Mouse (Mus musculus): ENCODE results near the gene Tmem185a. TPM values are rescaled to one million over a fixed set of nuclear protein-coding genes. Genes with fewer than 3 reads are reported as not detected.
A peak's percentile ranks its signal among the peaks of the same experiment; 100 is the strongest.
"Not testable (repeated sequence)": the region's sequence is repeated elsewhere in the genome, so short reads cannot be mapped to it uniquely, and the experiment has no call there.

The Tmem185a gene
- 40.1 and 40.2 TPM in 2 replicates for polyA plus RNA-seq (2014; fragmentation: Nextera tagmentation; extraction: Ambion mirVana)

- 15% methylated on average over 36 of the region's 42 CpGs for WGBS
- H3K4me1 ChIP-seq (ENCODE audit: control insufficient read depth, insufficient read depth, low read length): no peaks in the 10 kb centered on the region
- no peaks in the 10 kb centered on the region for H3K9me3 ChIP-seq (ENCODE audit: control insufficient read depth, low read length)
- H3K9ac ChIP-seq (ENCODE audit: low read length): peak within 1 kb of the TSS; percentile 60
- peak; percentile 87 for ATAC-seq (ENCODE audit: insufficient number of reproducible peaks, low FRiP score, low TSS enrichment, low read depth)
- H3K27me3 ChIP-seq (ENCODE audit: control insufficient read depth, insufficient read depth, low read length): no peaks in the 10 kb centered on the region
- peak within 1 kb of the TSS; percentile 50 for H3K4me2 ChIP-seq (ENCODE audit: low read depth, severe bottlenecking)
- DNase-seq (ENCODE audit: low spot score): peak; percentile 82
- H3K36me3 ChIP-seq (ENCODE audit: control insufficient read depth, insufficient read depth, low read length): no peaks in the 10 kb centered on the region
- peak within 1 kb of the TSS; percentile 49 for H3K4me3 ChIP-seq (ENCODE audit: low read depth, low read length)
- no peak within 1 kb of the TSS for H3K27ac ChIP-seq (replicated peaks; ENCODE audit: low read depth, low read length)
Observed at GRCm38 (mm10) chrX:70476792-70477776, at the start of gene Tmem185a. TSS of gene Tmem185a (minus strand) at chrX:70477180.

- DNase-seq (ENCODE audit: low spot score); H3K4me1 ChIP-seq (ENCODE audit: control insufficient read depth, insufficient read depth, low read length); H3K9ac ChIP-seq (ENCODE audit: low read length); H3K27ac ChIP-seq (replicated peaks; ENCODE audit: low read depth, low read length); H3K4me3 ChIP-seq (ENCODE audit: low read depth, low read length); H3K27me3 ChIP-seq (ENCODE audit: control insufficient read depth, insufficient read depth, low read length); ATAC-seq (ENCODE audit: insufficient number of reproducible peaks, low FRiP score, low TSS enrichment, low read depth); H3K9me3 ChIP-seq (ENCODE audit: control insufficient read depth, low read length); H3K4me2 ChIP-seq (ENCODE audit: low read depth, severe bottlenecking); H3K36me3 ChIP-seq (ENCODE audit: control insufficient read depth, insufficient read depth, low read length): not testable (repeated sequence)
- 86% methylated on average over 3 of the region's 3 CpGs for WGBS
Observed at GRCm38 (mm10) chrX:70514413-70514812, 37.4 kb upstream of the Tmem185a start.

- H3K27me3 ChIP-seq (ENCODE audit: control insufficient read depth, insufficient read depth, low read length); H3K4me2 ChIP-seq (ENCODE audit: low read depth, severe bottlenecking); DNase-seq (ENCODE audit: low spot score); H3K9me3 ChIP-seq (ENCODE audit: control insufficient read depth, low read length); H3K4me1 ChIP-seq (ENCODE audit: control insufficient read depth, insufficient read depth, low read length); H3K9ac ChIP-seq (ENCODE audit: low read length); H3K4me3 ChIP-seq (ENCODE audit: low read depth, low read length); H3K36me3 ChIP-seq (ENCODE audit: control insufficient read depth, insufficient read depth, low read length); H3K27ac ChIP-seq (replicated peaks; ENCODE audit: low read depth, low read length); ATAC-seq (ENCODE audit: insufficient number of reproducible peaks, low FRiP score, low TSS enrichment, low read depth): not testable (repeated sequence)
- WGBS: no CpG with 5 or more reads among the region's 1 CpGs
Observed at GRCm38 (mm10) chrX:70487328-70487727, 10.3 kb upstream of the Tmem185a start.

DNA sequence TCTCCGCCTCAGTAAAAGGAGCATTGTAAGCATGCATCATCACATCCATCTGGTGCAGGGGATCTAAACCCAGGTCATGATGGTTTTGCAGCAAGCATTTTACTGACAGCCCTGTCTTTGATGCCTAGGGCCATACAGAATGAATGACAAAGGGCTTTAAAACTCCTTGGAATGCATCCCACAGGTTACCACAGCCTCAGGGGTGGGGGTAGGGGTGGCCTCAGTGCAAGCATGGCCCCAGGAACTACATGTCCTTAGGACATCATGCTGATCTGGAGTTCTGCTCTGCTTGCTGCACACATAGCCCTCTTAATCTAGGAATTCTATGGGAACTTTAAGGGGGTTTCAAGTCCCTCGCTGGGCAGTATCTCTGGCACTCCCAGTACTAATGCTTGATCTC lies 5.2 kb upstream of the Tmem185a start:
- no peaks in the 10 kb centered on the region for H3K4me1 ChIP-seq (ENCODE audit: control insufficient read depth, insufficient read depth, low read length)

DNA sequence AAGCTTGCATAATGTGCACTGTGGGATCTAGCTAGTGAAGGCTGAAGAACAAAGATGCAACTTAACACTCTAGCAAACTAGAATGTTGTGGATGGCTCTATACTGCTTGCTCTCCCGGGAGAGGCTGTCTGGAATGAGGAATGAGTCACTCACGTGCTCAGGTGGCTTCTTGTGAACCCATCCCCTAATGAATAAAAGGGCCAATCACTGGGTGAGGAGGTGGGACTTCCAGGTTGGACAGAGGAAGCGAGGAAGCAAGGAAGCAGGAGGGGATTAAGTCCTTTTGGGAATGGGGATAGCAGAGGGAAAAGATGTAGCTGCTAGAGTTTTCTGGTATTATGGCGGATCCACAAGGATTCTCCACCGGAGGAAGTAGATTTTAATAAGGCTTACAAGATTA lies 1.7 kb upstream of the Tmem185a start:
- Histone ChIP-seq H3K27ac (replicated peaks; ENCODE audit: low read depth, low read length) (no peak overlapping the region), H3K9ac (ENCODE audit: low read length) (no peak overlapping the region), H3K27me3 (ENCODE audit: control insufficient read depth, insufficient read depth, low read length) (no peaks in the 10 kb centered on the region), H3K36me3 (ENCODE audit: control insufficient read depth, insufficient read depth, low read length) (no peaks in the 10 kb centered on the region), H3K4me2 (ENCODE audit: low read depth, severe bottlenecking) (no peak overlapping the region), H3K4me3 (ENCODE audit: low read depth, low read length) (no peak overlapping the region), H3K4me1 (ENCODE audit: control insufficient read depth, insufficient read depth, low read length) (no peaks in the 10 kb centered on the region), H3K9me3 (ENCODE audit: control insufficient read depth, low read length) (no peaks in the 10 kb centered on the region)
- 57% methylated on average over 5 of the region's 5 CpGs for WGBS
- ATAC-seq (ENCODE audit: insufficient number of reproducible peaks, low FRiP score, low TSS enrichment, low read depth): no peak
- DNase-seq (ENCODE audit: low spot score): no peak

More for the DNA sequence above, 5.2 kb upstream of the Tmem185a start:
- ATAC-seq (ENCODE audit: insufficient number of reproducible peaks, low FRiP score, low TSS enrichment, low read depth) (no peak), DNase-seq (ENCODE audit: low spot score) (no peak)
- Histone ChIP-seq H3K27me3 (ENCODE audit: control insufficient read depth, insufficient read depth, low read length) (no peaks in the 10 kb centered on the region), H3K4me2 (ENCODE audit: low read depth, severe bottlenecking) (no peak overlapping the region), H3K9ac (ENCODE audit: low read length) (no peak overlapping the region), H3K27ac (replicated peaks; ENCODE audit: low read depth, low read length) (no peak overlapping the region), H3K4me3 (ENCODE audit: low read depth, low read length) (no peak overlapping the region), H3K36me3 (ENCODE audit: control insufficient read depth, insufficient read depth, low read length) (no peaks in the 10 kb centered on the region), H3K9me3 (ENCODE audit: control insufficient read depth, low read length) (no peaks in the 10 kb centered on the region)
- 51% methylated on average over 2 of the region's 2 CpGs for WGBS

- Histone ChIP-seq H3K4me3 (ENCODE audit: low read depth, low read length) (no peak overlapping the region), H3K36me3 (ENCODE audit: control insufficient read depth, insufficient read depth, low read length) (no peaks in the 10 kb centered on the region), H3K27me3 (ENCODE audit: control insufficient read depth, insufficient read depth, low read length) (no peaks in the 10 kb centered on the region), H3K4me2 (ENCODE audit: low read depth, severe bottlenecking) (no peak overlapping the region; the same call in 1 of the 2 replicates), H3K27ac (replicated peaks; ENCODE audit: low read depth, low read length) (no peak overlapping the region), H3K9me3 (ENCODE audit: control insufficient read depth, low read length) (no peaks in the 10 kb centered on the region), H3K9ac (ENCODE audit: low read length) (no peak overlapping the region), H3K4me1 (ENCODE audit: control insufficient read depth, insufficient read depth, low read length) (no peaks in the 10 kb centered on the region)
- no peak for ATAC-seq (ENCODE audit: insufficient number of reproducible peaks, low FRiP score, low TSS enrichment, low read depth)
- no peak for DNase-seq (ENCODE audit: low spot score)
- WGBS: 81% methylated on average over 3 of the region's 3 CpGs
Observed at GRCm38 (mm10) chrX:70475215-70475765, 1.7 kb downstream of the Tmem185a start.

- Histone ChIP-seq H3K4me3 (ENCODE audit: low read depth, low read length) (no peak overlapping the region), H3K27me3 (ENCODE audit: control insufficient read depth, insufficient read depth, low read length) (no peaks in the 10 kb centered on the region), H3K9me3 (ENCODE audit: control insufficient read depth, low read length) (no peaks in the 10 kb centered on the region), H3K9ac (ENCODE audit: low read length) (no peak overlapping the region), H3K4me2 (ENCODE audit: low read depth, severe bottlenecking) (no peak overlapping the region), H3K4me1 (ENCODE audit: control insufficient read depth, insufficient read depth, low read length) (no peaks in the 10 kb centered on the region), H3K36me3 (ENCODE audit: control insufficient read depth, insufficient read depth, low read length) (no peaks in the 10 kb centered on the region), H3K27ac (replicated peaks; ENCODE audit: low read depth, low read length) (no peak overlapping the region)
- WGBS: 56% methylated on average over 1 of the region's 1 CpGs
- DNase-seq (ENCODE audit: low spot score) (no peak), ATAC-seq (ENCODE audit: insufficient number of reproducible peaks, low FRiP score, low TSS enrichment, low read depth) (no peak)
Observed at GRCm38 (mm10) chrX:70466897-70467296, 10.1 kb downstream of the Tmem185a start.

GRCm38 (mm10) chrX:70465489-70465888 lies 11.5 kb downstream of the Tmem185a start:
- Histone ChIP-seq H3K9ac (ENCODE audit: low read length) (no peak overlapping the region), H3K27ac (replicated peaks; ENCODE audit: low read depth, low read length) (no peak overlapping the region), H3K4me1 (ENCODE audit: control insufficient read depth, insufficient read depth, low read length) (no peaks in the 10 kb centered on the region), H3K9me3 (ENCODE audit: control insufficient read depth, low read length) (no peaks in the 10 kb centered on the region), H3K4me2 (ENCODE audit: low read depth, severe bottlenecking) (no peak overlapping the region), H3K36me3 (ENCODE audit: control insufficient read depth, insufficient read depth, low read length) (no peaks in the 10 kb centered on the region), H3K4me3 (ENCODE audit: low read depth, low read length) (no peak overlapping the region), H3K27me3 (ENCODE audit: control insufficient read depth, insufficient read depth, low read length) (no peaks in the 10 kb centered on the region)
- ATAC-seq (ENCODE audit: insufficient number of reproducible peaks, low FRiP score, low TSS enrichment, low read depth) (no peak), DNase-seq (ENCODE audit: low spot score) (no peak)
- 69% methylated on average over 2 of the region's 2 CpGs for WGBS
